Mouse (Mus musculus) olfactory bulb, adult 2 months (tissue): ENCODE data around the gene Kdm6b.

ENCODE experiments used
- CTCF ChIP-seq: fragments of 200-500 bp; IDR thresholded peaks from 2 replicates; pipeline ENCODE4 v1.5.1; 2012; ENCODE audit warnings: low read depth, mild to moderate bottlenecking, low read length, moderate library complexity; ENCODE audit not compliant: insufficient read depth
- POLR2A ChIP-seq: fragments of 200-500 bp; IDR thresholded peaks from 2 replicates; pipeline ENCODE4 v1.6.1; 2012; ENCODE audit warnings: mild to moderate bottlenecking, low read depth, low read length, moderate library complexity; ENCODE audit not compliant: insufficient read depth

DNA sequence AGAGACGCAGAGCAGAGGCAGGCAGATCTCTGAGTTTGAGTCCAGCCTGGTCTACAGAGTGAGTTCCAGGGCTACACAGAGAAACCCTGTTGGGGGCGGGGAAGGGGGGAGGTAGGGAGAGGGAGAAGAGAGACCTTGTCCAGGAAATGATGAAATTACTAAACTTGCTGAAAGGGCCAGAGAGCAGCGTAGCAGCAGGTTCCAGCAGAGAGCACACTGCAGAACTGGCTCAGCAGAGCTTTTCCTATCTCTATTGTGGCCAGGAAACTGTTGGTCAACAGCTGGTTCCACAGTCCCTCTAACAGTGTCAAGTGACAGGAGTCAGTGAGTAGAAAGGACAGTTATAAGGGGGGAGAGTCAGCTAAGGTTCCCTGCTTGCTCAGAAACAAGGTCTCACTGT, 33.9 kb downstream of the Kdm6b start:
- TF ChIP-seq CTCF = no peak
- TF ChIP-seq POLR2A = no peak
